Comparison of ENCODE assay signal across 8 mouse cellular contexts in genomic region chr2:35255462-35255861, GRCm38 (mm10). TPM values are rescaled to one million over a fixed set of nuclear protein-coding genes. Genes with fewer than 3 reads are reported as not detected.
DNase-seq lines count a peak whose midpoint lies in the region; ATAC-seq and TF ChIP-seq lines count a peak whose summit lies in the region.

No protein-coding gene starts in this region.

- peak overlapping the region; percentile 80; the same call in 1 of the 2 replicates for H3K4me3 ChIP-seq in gastrocnemius, adult 2 months
- H3K4me3 ChIP-seq in lung, embryonic 16.5 days (ENCODE audit: low read length), result no peak overlapping the region
- no peak overlapping the region for H3K4me3 ChIP-seq in hindbrain, postnatal 0 days (ENCODE audit: low read length)
- no peak overlapping the region for H3K4me3 ChIP-seq in neural tube, embryonic 15.5 days (replicated peaks)

- DNase-seq in gastrocnemius, adult 2 months, result no peak
- no peak for DNase-seq in gastrocnemius, postnatal 14 days
- DNase-seq in lung, postnatal 4 days, result no peak
- no peak for DNase-seq in hindbrain, postnatal 0 days (ENCODE audit: low spot score)
- no peak for DNase-seq in right cerebral cortex, postnatal 10 days (ENCODE audit: low spot score in 2 of 2)

- H3K4me1 ChIP-seq in lung, embryonic 16.5 days (replicated peaks; ENCODE audit: control insufficient read depth, insufficient read depth, low read length), result peaks cover 33% of the 10 kb centered on the region
- peaks cover 7% of the 10 kb centered on the region; the same call in 1 of the 2 replicates for H3K4me1 ChIP-seq in hindbrain, postnatal 0 days (ENCODE audit: insufficient read depth, low read length)
- H3K4me1 ChIP-seq in neural tube, embryonic 15.5 days, result peaks cover 26% of the 10 kb centered on the region

- H3K9me3 ChIP-seq in lung, embryonic 16.5 days (ENCODE audit: control insufficient read depth, low read length), result no peaks in the 10 kb centered on the region
- H3K9me3 ChIP-seq in hindbrain, postnatal 0 days (ENCODE audit: low read length), result no peaks in the 10 kb centered on the region
- no peaks in the 10 kb centered on the region for H3K9me3 ChIP-seq in neural tube, embryonic 15.5 days (replicated peaks)

- peak overlapping the region; percentile 71 for H3K9ac ChIP-seq in lung, embryonic 16.5 days (ENCODE audit: low read length)
- H3K9ac ChIP-seq in hindbrain, postnatal 0 days (replicated peaks; ENCODE audit: low read length), result no peak overlapping the region
- peak overlapping the region; percentile 57; the same call in 1 of the 2 replicates for H3K9ac ChIP-seq in neural tube, embryonic 15.5 days (replicated peaks)

- no peak for ATAC-seq in lung, embryonic 16.5 days (ENCODE audit: low read depth)
- no peak for ATAC-seq in hindbrain, postnatal 0 days
- ATAC-seq in neural tube, embryonic 15.5 days (ENCODE audit: low FRiP score), result no peak
- ATAC-seq in monocyte, adult 5-6 weeks (replicated peaks; ENCODE audit: insufficient number of reproducible peaks, low FRiP score, low TSS enrichment, poor library complexity, severe bottlenecking), result no peak

- no peaks in the 10 kb centered on the region for H3K36me3 ChIP-seq in lung, embryonic 16.5 days (ENCODE audit: control insufficient read depth, insufficient read depth, low read length)
- H3K36me3 ChIP-seq in hindbrain, postnatal 0 days (ENCODE audit: insufficient read depth, low read length), result no peaks in the 10 kb centered on the region
- no peaks in the 10 kb centered on the region for H3K36me3 ChIP-seq in neural tube, embryonic 15.5 days

- peak overlapping the region; percentile 78 for H3K4me2 ChIP-seq in lung, embryonic 16.5 days (ENCODE audit: low read depth, low read length)
- peak overlapping the region; percentile 93 for H3K4me2 ChIP-seq in hindbrain, postnatal 0 days (ENCODE audit: low read depth, low read length)
- peak overlapping the region; percentile 93 for H3K4me2 ChIP-seq in neural tube, embryonic 15.5 days

- H3K27me3 ChIP-seq in lung, embryonic 16.5 days (ENCODE audit: control insufficient read depth, insufficient read depth, low read depth, low read length), result no peaks in the 10 kb centered on the region
- H3K27me3 ChIP-seq in hindbrain, postnatal 0 days (ENCODE audit: insufficient read depth, low read length), result no peaks in the 10 kb centered on the region
- peaks cover 21% of the 10 kb centered on the region; the same call in 1 of the 2 replicates for H3K27me3 ChIP-seq in neural tube, embryonic 15.5 days (replicated peaks)

- 69% methylated on average over 7 of the region's 7 CpGs for WGBS in lung, embryonic 16.5 days
- 75% methylated on average over 7 of the region's 7 CpGs for WGBS in hindbrain, postnatal 0 days
- WGBS in neural tube, embryonic 15.5 days, result 55% methylated on average over 7 of the region's 7 CpGs

- intact Hi-C loops in gastrocnemius, adult 2 months (cut with DNase I), result no loop called here
- intact Hi-C loops in gastrocnemius, postnatal 14 days (cut with DNase I; ENCODE audit: low total_unique reads), result no loop called here

- TF ChIP-seq CTCF in gastrocnemius, adult 2 months (IDR thresholded peaks at IDR 0.05), result no peak
- TF ChIP-seq CTCF in hindbrain, postnatal 0 days (IDR thresholded peaks at IDR 0.05; ENCODE audit: low read depth), result no peak

- H3K27ac ChIP-seq in gastrocnemius, adult 2 months, result peak overlapping the region; percentile 85; the same call in 1 of the 2 replicates
- no peak overlapping the region for H3K27ac ChIP-seq in lung, embryonic 16.5 days (ENCODE audit: low read length)
- H3K27ac ChIP-seq in hindbrain, postnatal 0 days, result no peak overlapping the region
- H3K27ac ChIP-seq in neural tube, embryonic 15.5 days (replicated peaks), result no peak overlapping the region

RNA-seq across cellular contexts. Expression of gene Gsn, which starts 0.7 kb away (rescaled TPM):
- 100 to 1,000 TPM; 676 to 777 TPM for total RNA-seq in gastrocnemius, adult 2 months (2021)
- total RNA-seq in gastrocnemius, postnatal 14 days (2021), result 100 to 1,000 TPM; 177 to 231 TPM
- polyA plus RNA-seq in lung, embryonic 16.5 days (2015; fragmentation: Nextera tagmentation; extraction: Ambion mirVana), result 241 and 277 TPM in 2 replicates
- 35.4 and 50.1 TPM in 2 replicates for total RNA-seq in hindbrain, postnatal 0 days (2014; rRNA removed)
- polyA plus RNA-seq in hindbrain, postnatal 0 days (2015; fragmentation: Nextera tagmentation; extraction: Ambion mirVana), result 33.8 and 39.4 TPM in 2 replicates
- 38.4 and 59.2 TPM in 2 replicates for polyA plus RNA-seq in neural tube, embryonic 15.5 days (2015; fragmentation: Nextera tagmentation; extraction: Ambion mirVana)
- total RNA-seq in monocyte, adult 5-6 weeks (2017), result 36.7 to 46.1 TPM (median 45.9 TPM) in 3 replicates

RNA-seq across cellular contexts. Expression of gene Rab14, which starts 54.5 kb away (rescaled TPM):
- 10 to 100 TPM; 87.9 to 91.5 TPM for total RNA-seq in gastrocnemius, adult 2 months (2021)
- 10 to 100 TPM; 76.7 to 79.5 TPM for total RNA-seq in gastrocnemius, postnatal 14 days (2021)
- polyA plus RNA-seq in lung, embryonic 16.5 days (2015; fragmentation: Nextera tagmentation; extraction: Ambion mirVana), result 349 and 387 TPM in 2 replicates
- 65.2 and 79.8 TPM in 2 replicates for total RNA-seq in hindbrain, postnatal 0 days (2014; rRNA removed)
- 495 and 511 TPM in 2 replicates for polyA plus RNA-seq in hindbrain, postnatal 0 days (2015; fragmentation: Nextera tagmentation; extraction: Ambion mirVana)
- 421 and 449 TPM in 2 replicates for polyA plus RNA-seq in neural tube, embryonic 15.5 days (2015; fragmentation: Nextera tagmentation; extraction: Ambion mirVana)
- total RNA-seq in monocyte, adult 5-6 weeks (2017), result 195 to 215 TPM (median 203 TPM) in 3 replicates
